Mouse (Mus musculus) hindbrain, embryonic 14.5 days (tissue): ENCODE data around the gene Hgd. TPM values are rescaled to one million over a fixed set of nuclear protein-coding genes. Genes with fewer than 3 reads are reported as not detected.
A peak's percentile ranks its signal among the peaks of the same experiment; 100 is the strongest.

Source experiments
- ATAC-seq: fragments of 200-750 bp; cut with Nextera tagmentation; 2 replicates; pipeline ENCODE4 v1.8.0; 2017; ENCODE audit warnings: moderate number of reproducible peaks, mild to moderate bottlenecking, moderate TSS enrichment, moderate library complexity; ENCODE audit not compliant: low FRiP score
- DNase-seq: peaks from one replicate; pipeline ENCODE4 v3.0.0-alpha.2; 2015; ENCODE audit warnings: low spot score
- H3K27ac ChIP-seq: fragments of 300-500 bp; sonication (generic); 2 replicates; pipeline ENCODE4 v1.5.1; 2014; ENCODE audit warnings: mild to moderate bottlenecking, moderate library complexity
- H3K27me3 ChIP-seq: fragments of 300-500 bp; sonication (generic); 2 replicates; pipeline ENCODE4 v1.6.1; 2014; ENCODE audit warnings: mild to moderate bottlenecking, low read length, mixed read lengths; ENCODE audit not compliant: control insufficient read depth, insufficient read depth
- H3K36me3 ChIP-seq: fragments of 300-500 bp; sonication (generic); replicated peaks from 2 replicates; pipeline ENCODE4 v1.6.1; 2014; ENCODE audit not compliant: control insufficient read depth, insufficient read depth
- H3K4me1 ChIP-seq: fragments of 300-500 bp; sonication (generic); replicated peaks from 2 replicates; pipeline ENCODE4 v1.6.1; 2014; ENCODE audit warnings: antibody characterized with exemption, low read length, mixed read lengths; ENCODE audit not compliant: control insufficient read depth, insufficient read depth
- H3K4me2 ChIP-seq: fragments of 300-500 bp; sonication (generic); replicated peaks from 2 replicates; pipeline ENCODE4 v1.6.1; 2014; ENCODE audit warnings: mild to moderate bottlenecking, moderate library complexity
- H3K4me3 ChIP-seq: fragments of 300-500 bp; sonication (generic); replicated peaks from 2 replicates; pipeline ENCODE4 v1.5.1; 2014; ENCODE audit warnings: mild to moderate bottlenecking, low read length
- H3K9ac ChIP-seq: fragments of 300-500 bp; sonication (generic); 2 replicates; pipeline ENCODE4 v1.6.1; 2014
- H3K9me3 ChIP-seq: fragments of 300-500 bp; sonication (generic); 2 replicates; pipeline ENCODE4 v1.6.1; 2016; ENCODE audit warnings: low read length; ENCODE audit not compliant: control insufficient read depth
- WGBS: fragments of 180-500 bp; shearing (Covaris S2); extraction: QIAGEN DNeasy Blood & Tissue Kit; methylation state at CpG from one replicate; pipeline ENCODE4 v1.1.7; 2014; 5-methylcytosine and 5-hydroxymethylcytosine counted together
- polyA plus RNA-seq: library from polyadenylated mRNA; unstranded; fragments of >200 nt; fragmentation: Nextera tagmentation; extraction: Ambion mirVana; gene quantifications from 2 replicates; pipeline ENCODE4 v1.2.1, GENCODE M21; 2014

The Hgd gene
- polyA plus RNA-seq, 1 experiment from 2014 or later: 0.13 TPM

- H3K9me3 ChIP-seq: no peaks in the 10 kb centered on the region
- no peak overlapping the region for H3K27ac ChIP-seq
- no peak overlapping the region for H3K9ac ChIP-seq
- no peak for ATAC-seq
- peaks cover 10% of the 10 kb centered on the region for H3K4me1 ChIP-seq
- H3K27me3 ChIP-seq: no peaks in the 10 kb centered on the region
- H3K4me3 ChIP-seq: no peak overlapping the region
- WGBS: 76% methylated on average over 5 of the region's 5 CpGs
- DNase-seq: no peak
- H3K36me3 ChIP-seq: no peaks in the 10 kb centered on the region
- no peak overlapping the region for H3K4me2 ChIP-seq
Observed at GRCm38 (mm10) chr16:37665394-37665935, 85.5 kb downstream of the Hgd start.

GRCm38 (mm10) chr16:37670666-37671283 lies 90.8 kb downstream of the Hgd start:
- ATAC-seq: no peak
- H3K4me3 ChIP-seq: no peak overlapping the region
- H3K9ac ChIP-seq: no peak overlapping the region
- no peak for DNase-seq
- no peaks in the 10 kb centered on the region for H3K27me3 ChIP-seq
- no peak overlapping the region for H3K27ac ChIP-seq
- 36% methylated on average over 4 of the region's 4 CpGs for WGBS
- 0 out of 2 replicates have a peak, but pooled peaks cover 5% of the 10 kb centered on the region for H3K9me3 ChIP-seq
- no peaks in the 10 kb centered on the region for H3K4me1 ChIP-seq
- H3K4me2 ChIP-seq: no peak overlapping the region
- no peaks in the 10 kb centered on the region for H3K36me3 ChIP-seq

DNA sequence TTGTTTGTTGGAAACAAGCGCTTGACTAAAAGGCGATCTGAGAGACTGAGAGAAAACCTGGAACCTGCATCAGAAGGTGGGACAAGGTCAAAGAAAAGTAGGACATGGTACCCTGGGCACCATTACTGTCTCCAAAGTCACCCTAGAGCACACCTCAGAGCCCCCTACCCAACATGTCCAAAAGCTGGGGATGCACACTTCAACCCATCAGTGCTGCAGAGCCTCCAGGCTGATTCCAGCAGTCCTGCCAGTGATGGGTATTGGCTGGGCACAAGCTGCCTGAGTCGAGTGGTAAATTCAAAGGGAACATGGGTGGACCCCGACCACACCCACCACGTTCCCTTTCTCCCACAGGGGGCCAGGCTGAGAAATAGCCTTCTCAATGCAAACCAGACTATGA lies 95.4 kb downstream of the Hgd start:
- no peak overlapping the region for H3K4me3 ChIP-seq
- ATAC-seq (no peak), DNase-seq (no peak)
- H3K27me3 ChIP-seq: no peaks in the 10 kb centered on the region
- H3K4me1 ChIP-seq: peaks cover 8% of the 10 kb centered on the region
- H3K27ac ChIP-seq: no peak overlapping the region
- H3K9ac ChIP-seq: no peak overlapping the region
- WGBS: 91% methylated on average over 5 of the region's 5 CpGs
- 0 out of 2 replicates have a peak, but pooled peaks cover 5% of the 10 kb centered on the region for H3K9me3 ChIP-seq
- H3K4me2 ChIP-seq: no peak overlapping the region
- no peaks in the 10 kb centered on the region for H3K36me3 ChIP-seq

GRCm38 (mm10) chr16:37676024-37676676 lies 96.2 kb downstream of the Hgd start:
- Histone ChIP-seq H3K9ac (no peak overlapping the region; the same call in 1 of the 2 replicates), H3K27ac (0 out of 2 replicates have a peak overlapping the region, but pooled peaks have one; percentile 3), H3K4me1 (peaks cover 8% of the 10 kb centered on the region), H3K27me3 (no peaks in the 10 kb centered on the region), H3K4me2 (peak overlapping the region; percentile 17; the same call in 1 of the 2 replicates), H3K36me3 (no peaks in the 10 kb centered on the region), H3K9me3 (0 out of 2 replicates have a peak, but pooled peaks cover 5% of the 10 kb centered on the region), H3K4me3 (no peak overlapping the region)
- 35% methylated on average over 17 of the region's 17 CpGs for WGBS
- ATAC-seq (peak; percentile 84), DNase-seq (no peak)

DNA sequence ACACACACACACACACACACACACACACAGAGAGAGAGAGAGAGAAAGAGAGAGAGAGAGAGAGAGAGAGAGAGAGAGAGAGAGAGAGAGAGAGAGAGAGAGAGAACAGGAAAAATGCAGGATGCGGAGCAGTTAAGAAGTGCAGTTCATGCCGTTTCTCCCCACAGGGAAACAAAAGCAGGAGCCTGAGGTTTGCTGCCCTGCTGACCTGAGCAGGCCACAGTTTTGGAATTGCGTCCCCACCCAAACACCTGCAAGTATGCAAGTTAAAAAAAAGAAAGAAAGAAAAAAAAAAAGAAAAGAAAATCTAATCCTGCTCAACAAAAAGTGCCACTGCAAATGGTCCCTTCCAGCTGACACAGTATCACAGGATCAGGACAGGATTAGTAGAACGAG lies 96.7 kb downstream of the Hgd start:
- H3K36me3 ChIP-seq: no peaks in the 10 kb centered on the region
- H3K9me3 ChIP-seq: 0 out of 2 replicates have a peak, but pooled peaks cover 5% of the 10 kb centered on the region
- WGBS: 36% methylated on average over 4 of the region's 4 CpGs
- H3K27me3 ChIP-seq: no peaks in the 10 kb centered on the region
- peaks cover 8% of the 10 kb centered on the region for H3K4me1 ChIP-seq
- DNase-seq: no peak
- H3K4me2 ChIP-seq: peak overlapping the region; percentile 17; the same call in 1 of the 2 replicates
- H3K4me3 ChIP-seq: no peak overlapping the region
- no peak; the same call in 1 of the 2 replicates for ATAC-seq
- H3K9ac ChIP-seq: no peak overlapping the region
- no peak overlapping the region for H3K27ac ChIP-seq

DNA sequence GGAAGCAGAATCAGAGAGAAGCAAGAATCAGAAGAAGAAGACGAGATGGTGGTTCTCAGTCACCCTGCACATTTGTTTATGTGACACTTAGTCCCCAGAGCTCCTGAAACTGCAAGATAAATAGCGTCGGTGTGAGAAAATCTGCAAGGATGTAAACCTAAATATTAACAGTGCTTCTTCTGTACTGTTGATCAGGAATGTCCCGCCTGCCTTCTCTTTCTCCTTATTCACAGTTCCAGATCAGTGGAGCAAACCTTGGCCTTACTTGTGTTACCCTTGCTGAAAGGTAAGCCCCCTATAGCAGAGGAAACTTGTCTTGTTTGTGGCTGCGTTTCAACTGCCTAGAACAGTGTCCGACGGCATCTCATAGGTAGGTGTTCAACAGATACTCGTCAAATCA lies 97.6 kb downstream of the Hgd start:
- H3K4me1 ChIP-seq: peaks cover 16% of the 10 kb centered on the region
- H3K27me3 ChIP-seq: no peaks in the 10 kb centered on the region
- 82% methylated on average over 8 of the region's 8 CpGs for WGBS
- H3K9me3 ChIP-seq: 0 out of 2 replicates have a peak, but pooled peaks cover 5% of the 10 kb centered on the region
- no peak overlapping the region for H3K4me2 ChIP-seq
- H3K4me3 ChIP-seq: no peak overlapping the region
- H3K27ac ChIP-seq: no peak overlapping the region
- DNase-seq: no peak
- H3K9ac ChIP-seq: no peak overlapping the region
- H3K36me3 ChIP-seq: no peaks in the 10 kb centered on the region
- no peak for ATAC-seq

- ATAC-seq: no peak
- Histone ChIP-seq H3K9me3 (0 out of 2 replicates have a peak, but pooled peaks cover under 1% of the 10 kb centered on the region), H3K4me1 (peaks cover 31% of the 10 kb centered on the region), H3K36me3 (no peaks in the 10 kb centered on the region), H3K27ac (no peak overlapping the region), H3K4me2 (no peak overlapping the region), H3K9ac (no peak overlapping the region), H3K4me3 (no peak overlapping the region), H3K27me3 (no peaks in the 10 kb centered on the region)
- WGBS: 71% methylated on average over 2 of the region's 2 CpGs
- DNase-seq: no peak
Observed at GRCm38 (mm10) chr16:37680216-37680615, 100.3 kb downstream of the Hgd start.

GRCm38 (mm10) chr16:37680831-37681230 lies 100.9 kb downstream of the Hgd start:
- WGBS: 79% methylated on average over 8 of the region's 8 CpGs
- Histone ChIP-seq H3K27me3 (no peaks in the 10 kb centered on the region), H3K4me2 (no peak overlapping the region), H3K4me3 (no peak overlapping the region), H3K27ac (no peak overlapping the region), H3K36me3 (no peaks in the 10 kb centered on the region), H3K9me3 (no peaks in the 10 kb centered on the region), H3K9ac (no peak overlapping the region), H3K4me1 (peaks cover 31% of the 10 kb centered on the region)
- DNase-seq (no peak), ATAC-seq (no peak)
